Mouse (Mus musculus) ES-E14 (cell line): ENCODE data around the gene Henmt1. TPM values are rescaled to one million over a fixed set of nuclear protein-coding genes. Genes with fewer than 3 reads are reported as not detected.

Experiments used
- DNase-seq: peaks from one replicate; pipeline ENCODE4 v3.0.0-alpha.2; 2013; ENCODE audit warnings: low read depth, low spot score
- H3K27ac ChIP-seq: 2 replicates; pipeline ENCODE4 v1.5.1; 2012; ENCODE audit warnings: low read depth, mild to moderate bottlenecking, low read length, moderate library complexity, mixed read lengths; ENCODE audit not compliant: poor library complexity, insufficient read depth, severe bottlenecking
- H3K36me3 ChIP-seq: 2 replicates; pipeline ENCODE4 v1.6.1; 2012; ENCODE audit warnings: mild to moderate bottlenecking, low read length, moderate library complexity, mixed read lengths; ENCODE audit not compliant: control insufficient read depth, poor library complexity, insufficient read depth, severe bottlenecking
- H3K4me1 ChIP-seq, 2 experiments: fragments of 150-350 bp in 1 of 2; sonication (generic) in 1 of 2; 2 replicates each; pipeline ENCODE4 v1.6.1; 2012; ENCODE audit warnings: low read length in 2 of 2, mild to moderate bottlenecking in 1 of 2, mixed read lengths in 1 of 2; ENCODE audit not compliant: control insufficient read depth in 2 of 2, insufficient read depth in 2 of 2, poor library complexity in 1 of 2
- H3K4me3 ChIP-seq, 2 experiments: fragments of 150-350 bp in 1 of 2; sonication (generic) in 1 of 2; 2 replicates each; pipeline ENCODE4 v1.5.1; 2012; ENCODE audit warnings: low read length in 2 of 2, low read depth in 1 of 2, mild to moderate bottlenecking in 1 of 2, mixed read lengths in 1 of 2; ENCODE audit not compliant: insufficient read depth in 1 of 2, poor library complexity in 1 of 2, severe bottlenecking in 1 of 2
- H3K9ac ChIP-seq: 2 replicates; pipeline ENCODE4 v1.6.1; 2012; ENCODE audit warnings: low read depth, mild to moderate bottlenecking, low read length, mixed read lengths; ENCODE audit not compliant: poor library complexity, insufficient read depth, severe bottlenecking
- H3K9me3 ChIP-seq: fragments of 150-350 bp; sonication (generic); 2 replicates; pipeline ENCODE4 v1.6.1; 2012; ENCODE audit warnings: low read depth, mild to moderate bottlenecking, low read length; ENCODE audit not compliant: control insufficient read depth, insufficient read depth
- CHD2 ChIP-seq: IDR thresholded peaks from 2 replicates; pipeline ENCODE4 v1.6.1; 2014; ENCODE audit warnings: mild to moderate bottlenecking, low read depth, low read length, inconsistent platforms
- HCFC1 ChIP-seq: IDR thresholded peaks from 2 replicates; pipeline ENCODE4 v1.6.1; 2012; ENCODE audit warnings: low read length, inconsistent platforms, borderline replicate concordance; ENCODE audit not compliant: insufficient read depth
- MAFK ChIP-seq: IDR thresholded peaks from 2 replicates; pipeline ENCODE4 v1.6.1; 2014; ENCODE audit warnings: mild to moderate bottlenecking, low read depth, low read length, inconsistent platforms; ENCODE audit not compliant: insufficient read depth
- ZC3H11A ChIP-seq: IDR thresholded peaks from 2 replicates; pipeline ENCODE4 v1.6.1; 2012; ENCODE audit warnings: low read depth, mild to moderate bottlenecking, inconsistent platforms, low read length, borderline replicate concordance
- ZNF384 ChIP-seq: IDR thresholded peaks from 2 replicates; pipeline ENCODE4 v1.6.1; 2012; ENCODE audit warnings: low read depth, low read length, inconsistent platforms
- in situ Hi-C, 2 experiments: fragments of 600-800 bp; cut with MboI; formaldehyde crosslinking; loops; one replicate each; pipeline ENCODE4 v1.15.1; 2025; ENCODE audit warnings: low sequenced_read_pairs in 2 of 2, inconsistent platforms in 1 of 2; ENCODE audit not compliant: unreplicated experiment in 2 of 2
- total RNA-seq: library from RNA; depleted of rRNA; stranded (reverse); fragments of 300-350 nt; gene quantifications from 2 replicates; pipeline ENCODE4 v1.2.3, GENCODE M21; 2012

Henmt1 gene
- total RNA-seq, 1 experiment, result 1.7 TPM

GRCm38 (mm10) chr3:108925677-108926076 lies 14.0 kb upstream of the Henmt1 start:
- in situ Hi-C loops, result no loop called here
- no peaks in the 10 kb centered on the region for H3K9me3 ChIP-seq
- no peaks in the 10 kb centered on the region for H3K4me1 ChIP-seq
- no peak overlapping the region for H3K4me3 ChIP-seq
- DNase-seq, result no peak
- TF ChIP-seq CHD2 (no peak), ZC3H11A (no peak), ZNF384 (no peak), HCFC1 (no peak), MAFK (no peak)
- H3K36me3 ChIP-seq, result no peaks in the 10 kb centered on the region
- no peak overlapping the region for H3K9ac ChIP-seq
- no peak overlapping the region for H3K27ac ChIP-seq

GRCm38 (mm10) chr3:108926308-108926707 lies 13.4 kb upstream of the Henmt1 start:
- no peak overlapping the region for H3K27ac ChIP-seq
- H3K36me3 ChIP-seq, result no peaks in the 10 kb centered on the region
- no peaks in the 10 kb centered on the region for H3K9me3 ChIP-seq
- H3K9ac ChIP-seq, result no peak overlapping the region
- in situ Hi-C loops, result no loop called here
- TF ChIP-seq ZNF384, result no peak
- TF ChIP-seq MAFK, result no peak
- no peak for TF ChIP-seq ZC3H11A
- TF ChIP-seq CHD2, result no peak
- no peak for TF ChIP-seq HCFC1
- DNase-seq, result no peak
- H3K4me3 ChIP-seq, result no peak overlapping the region
- H3K4me1 ChIP-seq, result no peaks in the 10 kb centered on the region

GRCm38 (mm10) chr3:108933557-108933956 lies 6.1 kb upstream of the Henmt1 start:
- Histone ChIP-seq H3K27ac (no peak overlapping the region), H3K9ac (no peak overlapping the region), H3K36me3 (no peaks in the 10 kb centered on the region), H3K4me3 (no peak overlapping the region), H3K4me1 (no peaks in the 10 kb centered on the region), H3K9me3 (no peaks in the 10 kb centered on the region; the same call in 1 of the 2 replicates)
- in situ Hi-C loops, result no loop called here
- TF ChIP-seq ZNF384 (no peak), HCFC1 (no peak), ZC3H11A (no peak), MAFK (no peak), CHD2 (no peak)
- no peak for DNase-seq

GRCm38 (mm10) chr3:108938691-108939090 lies 982 bp upstream of the Henmt1 start:
- in situ Hi-C loops, result no loop called here
- H3K9me3 ChIP-seq, result no peaks in the 10 kb centered on the region; the same call in 1 of the 2 replicates
- no peaks in the 10 kb centered on the region; a peak in 1 of 4 replicates for H3K4me1 ChIP-seq
- no peak overlapping the region for H3K9ac ChIP-seq
- no peak overlapping the region for H3K27ac ChIP-seq
- H3K36me3 ChIP-seq, result no peaks in the 10 kb centered on the region
- no peak for DNase-seq
- no peak for TF ChIP-seq MAFK
- no peak for TF ChIP-seq CHD2
- no peak for TF ChIP-seq HCFC1
- TF ChIP-seq ZC3H11A, result no peak
- TF ChIP-seq ZNF384, result no peak
- H3K4me3 ChIP-seq, result no peak overlapping the region

- Histone ChIP-seq H3K36me3 (no peaks in the 10 kb centered on the region), H3K9me3 (no peaks in the 10 kb centered on the region; the same call in 1 of the 2 replicates), H3K4me3 (peak within 1 kb of the TSS; percentile 40 to 43), H3K27ac (no peak within 1 kb of the TSS), H3K4me1 (no peaks in the 10 kb centered on the region; a peak in 1 of 4 replicates), H3K9ac (peak within 1 kb of the TSS; percentile 35)
- TF ChIP-seq MAFK (no peak), ZC3H11A (no peak)
- in situ Hi-C loops, result no loop called here
- peak; percentile 31 for DNase-seq
These were observed 444 bp downstream of the Henmt1 start, which contains the start of gene Gm9857 for GRCm38 (mm10) chr3:108940001-108940633. Gene Gm9857, minus strand, starts transcription at chr3:108940445.
